Mouse (Mus musculus): ENCODE results near the gene Ahctf1. TPM values are rescaled to one million over a fixed set of nuclear protein-coding genes. Genes with fewer than 3 reads are reported as not detected.
A peak's percentile ranks its signal among the peaks of the same experiment; 100 is the strongest.

The Ahctf1 gene
- polyA plus RNA-seq, 1 experiment from 2014 or later = 30.1 TPM

GRCm38 (mm10) chr1:179802610-179803512 lies 619 bp downstream of the Ahctf1 start, which contains the start of gene Gm10518:
Gene Gm10518, plus strand, starts transcription at chr1:179803376.
- Histone ChIP-seq H3K4me3 (peak within 1 kb of the TSS; percentile 83), H3K4me1 (peaks cover 20% of the 10 kb centered on the region), H3K9ac (peak within 1 kb of the TSS; percentile 94), H3K36me3 (peaks cover 16% of the 10 kb centered on the region), H3K9me3 (no peaks in the 10 kb centered on the region), H3K4me2 (peak within 1 kb of the TSS; percentile 67), H3K27ac (peak within 1 kb of the TSS; percentile 99), H3K27me3 (no peaks in the 10 kb centered on the region)
- under 1% methylated on average over 94 of the region's 94 CpGs for WGBS
- ATAC-seq (ENCODE audit: insufficient number of reproducible peaks, insufficient read depth, low FRiP score, low TSS enrichment, low read depth) = peak; percentile 74

DNA sequence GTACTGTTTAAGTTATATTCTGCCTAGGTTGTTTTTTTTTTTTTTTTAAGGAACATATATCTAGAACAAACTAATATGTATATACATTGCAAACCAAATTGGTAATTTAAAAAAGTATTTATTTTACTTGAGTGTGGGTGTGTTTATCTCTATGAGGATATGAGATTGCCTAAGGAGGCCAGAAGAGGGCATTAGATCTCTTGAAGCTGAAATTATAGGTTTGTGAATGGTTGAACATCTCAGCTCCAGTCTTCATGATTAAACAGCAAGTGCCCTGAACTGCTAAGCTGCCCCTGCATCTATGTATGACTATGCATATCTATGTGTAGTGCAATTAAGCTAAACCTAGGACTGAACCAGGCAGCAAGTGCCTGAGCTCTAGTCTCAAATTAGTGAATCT lies 4.7 kb downstream of the Ahctf1 start:
- Histone ChIP-seq H3K4me3 (no peak overlapping the region), H3K4me2 (no peak overlapping the region), H3K9me3 (no peaks in the 10 kb centered on the region), H3K9ac (no peak overlapping the region), H3K27ac (no peak overlapping the region), H3K4me1 (peaks cover 16% of the 10 kb centered on the region), H3K27me3 (no peaks in the 10 kb centered on the region), H3K36me3 (peaks cover 48% of the 10 kb centered on the region)
- no peak for ATAC-seq (ENCODE audit: insufficient number of reproducible peaks, insufficient read depth, low FRiP score, low TSS enrichment, low read depth)

DNA sequence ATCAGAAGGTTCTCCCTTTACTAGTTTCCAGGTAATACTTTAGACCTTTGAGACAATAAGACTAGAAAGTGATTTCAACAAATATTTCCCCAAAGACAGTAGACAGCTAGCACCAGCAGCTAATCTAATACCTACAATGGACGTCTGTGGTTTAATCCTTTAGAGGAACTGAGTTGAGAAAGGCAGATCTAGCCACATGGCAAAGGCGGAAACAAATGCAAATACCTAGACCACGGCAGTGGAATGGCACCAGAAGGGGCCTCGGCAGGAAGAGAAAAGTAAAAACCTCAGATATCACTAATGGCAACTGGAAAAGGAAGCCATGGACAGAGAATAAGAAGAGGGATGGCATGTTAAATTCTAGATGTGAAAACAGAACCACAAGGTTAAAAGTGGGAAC lies 16.2 kb downstream of the Ahctf1 start:
- Histone ChIP-seq H3K9me3 (no peaks in the 10 kb centered on the region), H3K27me3 (no peaks in the 10 kb centered on the region), H3K4me3 (no peak overlapping the region), H3K27ac (no peak overlapping the region), H3K9ac (no peak overlapping the region), H3K4me1 (no peaks in the 10 kb centered on the region), H3K4me2 (no peak overlapping the region), H3K36me3 (peaks cover 80% of the 10 kb centered on the region)
- no peak for ATAC-seq (ENCODE audit: insufficient number of reproducible peaks, insufficient read depth, low FRiP score, low TSS enrichment, low read depth)
- WGBS = 81% methylated on average over 4 of the region's 4 CpGs

DNA sequence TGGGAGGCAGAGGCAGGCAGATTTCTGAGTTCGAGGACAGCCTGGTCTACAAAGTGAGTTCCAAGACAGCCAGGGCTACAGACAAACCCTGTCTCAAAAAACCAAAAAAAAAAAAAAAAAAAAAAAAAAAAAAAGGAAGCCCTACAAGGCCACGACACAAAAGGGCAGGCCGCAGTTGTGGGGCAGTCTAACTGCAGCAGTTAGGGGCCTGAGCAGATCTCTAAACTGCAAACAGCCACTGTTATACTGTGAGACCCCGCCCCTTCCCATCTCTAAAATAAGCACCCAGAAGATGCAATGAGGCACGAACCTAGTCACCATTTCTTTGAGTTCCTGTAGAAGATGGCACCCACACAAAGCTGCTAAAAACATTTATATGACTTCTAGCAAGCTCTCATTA lies 18.0 kb downstream of the Ahctf1 start:
- Histone ChIP-seq H3K27me3 (no peaks in the 10 kb centered on the region), H3K4me1 (no peaks in the 10 kb centered on the region), H3K4me2 (no peak overlapping the region), H3K9me3 (no peaks in the 10 kb centered on the region), H3K4me3 (no peak overlapping the region), H3K36me3 (peaks cover 75% of the 10 kb centered on the region), H3K9ac (no peak overlapping the region), H3K27ac (no peak overlapping the region)
- no peak for ATAC-seq (ENCODE audit: insufficient number of reproducible peaks, insufficient read depth, low FRiP score, low TSS enrichment, low read depth)
- WGBS = 93% methylated on average over 5 of the region's 5 CpGs

DNA sequence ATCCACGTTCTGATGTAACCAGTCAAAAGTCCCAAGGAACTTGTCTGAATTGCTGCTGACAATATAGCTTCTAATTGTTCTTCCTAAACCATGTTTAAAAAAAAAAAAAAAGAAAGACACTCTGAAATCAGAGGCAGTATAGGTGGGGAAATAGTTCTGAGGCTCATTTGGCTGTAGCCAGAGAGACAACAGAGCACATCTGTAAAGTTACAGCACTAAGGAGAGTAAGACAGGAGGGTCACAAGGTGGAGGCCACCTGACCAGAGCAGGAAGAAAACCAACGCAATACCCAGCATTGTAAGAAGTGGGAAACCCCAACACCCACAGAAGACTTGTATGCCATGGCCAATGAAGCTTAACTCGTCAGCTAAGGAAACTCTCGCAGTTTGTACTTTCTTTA lies 19.4 kb downstream of the Ahctf1 start:
- H3K27me3 ChIP-seq = no peaks in the 10 kb centered on the region
- 86% methylated on average over 4 of the region's 4 CpGs for WGBS
- no peak for ATAC-seq (ENCODE audit: insufficient number of reproducible peaks, insufficient read depth, low FRiP score, low TSS enrichment, low read depth)
- peaks cover 75% of the 10 kb centered on the region for H3K36me3 ChIP-seq
- no peaks in the 10 kb centered on the region for H3K4me1 ChIP-seq
- no peak overlapping the region for H3K27ac ChIP-seq
- H3K4me3 ChIP-seq = no peak overlapping the region
- no peak overlapping the region for H3K4me2 ChIP-seq
- H3K9ac ChIP-seq = no peak overlapping the region
- no peaks in the 10 kb centered on the region for H3K9me3 ChIP-seq

DNA sequence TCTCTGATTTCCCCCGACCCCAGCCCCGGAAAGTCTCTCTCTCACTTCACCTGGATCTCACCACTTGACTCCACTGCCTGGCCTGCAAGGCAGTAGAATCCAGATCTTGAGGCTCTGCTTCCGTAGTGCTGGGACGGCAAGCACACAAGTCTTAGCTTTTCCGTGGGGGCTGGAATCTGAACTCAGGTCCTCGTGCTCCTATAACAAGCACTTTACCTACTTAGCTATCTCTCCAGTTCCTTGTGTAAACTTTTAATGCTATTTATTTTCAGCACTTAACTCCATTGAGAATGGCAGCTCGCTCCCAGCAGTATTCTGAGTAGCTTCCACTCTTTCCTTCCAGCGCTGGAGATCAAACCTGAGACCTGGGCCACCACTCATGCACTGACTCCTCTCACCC lies 26.6 kb downstream of the Ahctf1 start:
- H3K36me3 ChIP-seq = peaks cover 83% of the 10 kb centered on the region
- 95% methylated on average over 8 of the region's 8 CpGs for WGBS
- ATAC-seq (ENCODE audit: insufficient number of reproducible peaks, insufficient read depth, low FRiP score, low TSS enrichment, low read depth) = no peak

GRCm38 (mm10) chr1:179760553-179760952 lies 42.9 kb downstream of the Ahctf1 start:
- Histone ChIP-seq H3K9ac (no peak overlapping the region), H3K4me2 (no peak overlapping the region), H3K27ac (no peak overlapping the region), H3K27me3 (no peaks in the 10 kb centered on the region), H3K4me1 (no peaks in the 10 kb centered on the region), H3K9me3 (no peaks in the 10 kb centered on the region), H3K4me3 (no peak overlapping the region), H3K36me3 (peaks cover 83% of the 10 kb centered on the region)
- 90% methylated on average over 4 of the region's 4 CpGs for WGBS
- no peak for ATAC-seq (ENCODE audit: insufficient number of reproducible peaks, insufficient read depth, low FRiP score, low TSS enrichment, low read depth)

More for the DNA sequence above, 26.6 kb downstream of the Ahctf1 start:
- Histone ChIP-seq H3K4me2 (no peak overlapping the region), H3K27ac (no peak overlapping the region), H3K9me3 (no peaks in the 10 kb centered on the region), H3K4me1 (no peaks in the 10 kb centered on the region), H3K4me3 (no peak overlapping the region), H3K27me3 (no peaks in the 10 kb centered on the region), H3K9ac (no peak overlapping the region)

DNA sequence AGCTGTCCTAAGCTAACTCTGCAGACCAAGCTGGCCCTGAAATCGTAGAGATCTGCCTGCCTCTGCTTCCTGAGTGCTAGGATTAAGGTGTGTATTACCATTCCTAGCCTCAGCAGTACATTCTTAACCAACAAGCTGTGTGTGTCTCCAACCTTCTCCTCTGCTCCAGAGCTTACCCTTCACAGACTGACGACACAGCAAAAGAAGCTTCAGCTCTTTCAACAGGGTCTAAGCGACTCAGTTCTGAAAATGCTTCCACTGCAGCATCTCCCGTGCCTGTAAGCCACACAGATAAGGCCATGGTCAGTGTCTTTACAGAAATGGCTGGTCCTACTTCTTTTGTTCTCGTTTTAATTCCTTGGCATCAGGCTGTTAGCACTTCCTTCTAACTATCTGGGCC lies 43.4 kb downstream of the Ahctf1 start:
- WGBS = 91% methylated on average over 5 of the region's 5 CpGs
- ATAC-seq (ENCODE audit: insufficient number of reproducible peaks, insufficient read depth, low FRiP score, low TSS enrichment, low read depth) = no peak

GRCm38 (mm10) chr1:179756477-179756876 lies 47.0 kb downstream of the Ahctf1 start:
- no peak overlapping the region for H3K27ac ChIP-seq
- no peak overlapping the region for H3K4me3 ChIP-seq
- no peak overlapping the region for H3K4me2 ChIP-seq
- H3K4me1 ChIP-seq = no peaks in the 10 kb centered on the region
- peaks cover 80% of the 10 kb centered on the region for H3K36me3 ChIP-seq
- no peak for ATAC-seq (ENCODE audit: insufficient number of reproducible peaks, insufficient read depth, low FRiP score, low TSS enrichment, low read depth)
- H3K9ac ChIP-seq = no peak overlapping the region
- H3K27me3 ChIP-seq = no peaks in the 10 kb centered on the region
- H3K9me3 ChIP-seq = no peaks in the 10 kb centered on the region

More for the DNA sequence above, 43.4 kb downstream of the Ahctf1 start:
- no peaks in the 10 kb centered on the region for H3K9me3 ChIP-seq
- no peaks in the 10 kb centered on the region for H3K4me1 ChIP-seq
- peaks cover 84% of the 10 kb centered on the region for H3K36me3 ChIP-seq
- H3K4me3 ChIP-seq = no peak overlapping the region
- H3K27me3 ChIP-seq = no peaks in the 10 kb centered on the region
- no peak overlapping the region for H3K27ac ChIP-seq
- H3K9ac ChIP-seq = no peak overlapping the region
- H3K4me2 ChIP-seq = no peak overlapping the region

GRCm38 (mm10) chr1:179753006-179753405 lies 50.5 kb downstream of the Ahctf1 start:
- Histone ChIP-seq H3K4me1 (no peaks in the 10 kb centered on the region), H3K9ac (no peak overlapping the region), H3K36me3 (peaks cover 73% of the 10 kb centered on the region), H3K27me3 (no peaks in the 10 kb centered on the region), H3K27ac (no peak overlapping the region), H3K9me3 (no peaks in the 10 kb centered on the region), H3K4me2 (no peak overlapping the region), H3K4me3 (no peak overlapping the region)
- WGBS = 95% methylated on average over 8 of the region's 8 CpGs
- no peak for ATAC-seq (ENCODE audit: insufficient number of reproducible peaks, insufficient read depth, low FRiP score, low TSS enrichment, low read depth)

DNA sequence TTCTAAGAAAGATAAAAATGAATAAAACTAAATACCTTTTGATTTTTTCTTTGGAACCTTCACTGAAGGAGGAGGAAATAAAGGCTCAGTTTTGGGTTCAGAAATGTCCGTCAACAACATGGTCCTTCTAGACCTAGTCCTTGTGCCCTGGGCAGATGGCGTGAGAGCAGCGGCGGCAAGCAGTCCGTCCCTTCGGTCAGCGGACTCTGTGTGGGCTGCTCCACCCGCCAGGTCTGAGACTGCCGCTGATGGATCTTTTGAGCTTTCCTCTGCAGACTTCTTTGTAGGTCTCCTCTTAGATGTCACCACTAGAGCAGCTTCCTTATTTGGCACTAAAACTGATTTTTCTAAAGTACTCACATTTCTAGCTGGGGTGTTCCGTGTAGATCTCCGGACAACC lies 51.2 kb downstream of the Ahctf1 start:
- H3K4me3 ChIP-seq = no peak overlapping the region
- H3K4me1 ChIP-seq = no peaks in the 10 kb centered on the region
- no peak overlapping the region for H3K4me2 ChIP-seq
- H3K9ac ChIP-seq = no peak overlapping the region
- no peaks in the 10 kb centered on the region for H3K27me3 ChIP-seq
- peaks cover 75% of the 10 kb centered on the region for H3K36me3 ChIP-seq
- WGBS = 94% methylated on average over 11 of the region's 11 CpGs
- no peaks in the 10 kb centered on the region for H3K9me3 ChIP-seq
- no peak for ATAC-seq (ENCODE audit: insufficient number of reproducible peaks, insufficient read depth, low FRiP score, low TSS enrichment, low read depth)
- H3K27ac ChIP-seq = no peak overlapping the region

GRCm38 (mm10) chr1:179745171-179745570 lies 58.3 kb downstream of the Ahctf1 start, which contains the start of gene Kif28:
Gene Kif28, minus strand, starts transcription at chr1:179745271.
- WGBS = 93% methylated on average over 9 of the region's 9 CpGs
- no peaks in the 10 kb centered on the region for H3K9me3 ChIP-seq

More at GRCm38 (mm10) chr1:179745171-179745570, 58.3 kb downstream of the Ahctf1 start, which contains the start of gene Kif28:
- no peak for ATAC-seq (ENCODE audit: insufficient number of reproducible peaks, insufficient read depth, low FRiP score, low TSS enrichment, low read depth)
- Histone ChIP-seq H3K4me3 (no peak within 1 kb of the TSS), H3K9ac (no peak within 1 kb of the TSS), H3K27me3 (no peaks in the 10 kb centered on the region), H3K27ac (no peak within 1 kb of the TSS), H3K4me2 (no peak within 1 kb of the TSS), H3K36me3 (peaks cover 58% of the 10 kb centered on the region), H3K4me1 (no peaks in the 10 kb centered on the region)

Measured in embryonic facial prominence, embryonic 13.5 days (tissue).